In genomic region chr4:146489196-146489595, GRCm38 (mm10) we compare ENCODE assay signal across 6 mouse cellular contexts. TPM values are rescaled to one million over a fixed set of nuclear protein-coding genes. Genes with fewer than 3 reads are reported as not detected.
"Had no signal": no experiment of that assay in that cellular context is flagged by ENCODE, and none has a peak within 500 bp of the region (broad histone marks: within the 10 kb centered on the region; RNA-seq: fewer than 3 reads in every experiment).

No protein-coding gene starts in this region.

RNA-seq across cellular contexts. Expression of gene Zfp981, which starts 12.6 kb away (rescaled TPM):
- polyA plus RNA-seq: small intestine, adult 2 months; spleen, adult 2 months; stomach, embryonic 15.5 days; stomach, embryonic 16.5 days; stomach, postnatal 0 days; thymus, adult 2 months had no signal
